Mouse (Mus musculus) neural tube, embryonic 14.5 days (tissue): ENCODE results near the gene Pmvk. TPM values are rescaled to one million over a fixed set of nuclear protein-coding genes. Genes with fewer than 3 reads are reported as not detected.

ENCODE experiments used
- ATAC-seq: fragments of 200-750 bp; cut with Nextera tagmentation; 2 replicates; pipeline ENCODE4 v1.8.0; 2017; ENCODE audit warnings: low read depth, mild to moderate bottlenecking, moderate TSS enrichment, moderate library complexity
- H3K27ac ChIP-seq: fragments of 300-500 bp; sonication (generic); 2 replicates; pipeline ENCODE4 v1.5.1; 2014; ENCODE audit warnings: low read depth, mild to moderate bottlenecking, control low read depth, low read length, moderate library complexity, mixed read lengths
- H3K27me3 ChIP-seq: fragments of 300-500 bp; sonication (generic); 2 replicates; pipeline ENCODE4 v1.6.1; 2014; ENCODE audit warnings: low read length; ENCODE audit not compliant: control insufficient read depth, insufficient read depth
- H3K36me3 ChIP-seq: fragments of 300-500 bp; sonication (generic); 2 replicates; pipeline ENCODE4 v1.6.1; 2014; ENCODE audit warnings: low read length, mixed read lengths; ENCODE audit not compliant: control insufficient read depth, insufficient read depth
- H3K4me1 ChIP-seq: fragments of 300-500 bp; sonication (generic); 2 replicates; pipeline ENCODE4 v1.6.1; 2014; ENCODE audit warnings: low read length; ENCODE audit not compliant: control insufficient read depth, insufficient read depth
- H3K4me2 ChIP-seq: fragments of 300-500 bp; sonication (generic); 2 replicates; pipeline ENCODE4 v1.6.1; 2014; ENCODE audit warnings: mild to moderate bottlenecking, low read depth, low read length, control low read depth
- H3K4me3 ChIP-seq: fragments of 300-500 bp; sonication (generic); 2 replicates; pipeline ENCODE4 v1.5.1; 2014; ENCODE audit warnings: low read depth, low read length, control low read depth, mixed read lengths
- H3K9ac ChIP-seq: fragments of 300-500 bp; sonication (generic); replicated peaks from 2 replicates; pipeline ENCODE4 v1.6.1; 2014; ENCODE audit warnings: low read depth, mild to moderate bottlenecking, control low read depth, low read length, mixed read lengths
- H3K9me3 ChIP-seq: fragments of 300-500 bp; sonication (generic); 2 replicates; pipeline ENCODE4 v1.6.1; 2016; ENCODE audit warnings: low read length; ENCODE audit not compliant: control insufficient read depth
- WGBS: fragments of 180-500 bp; shearing (Covaris S2); extraction: QIAGEN DNeasy Blood & Tissue Kit; methylation state at CpG from one replicate; pipeline ENCODE4 v1.1.7; 2014; 5-methylcytosine and 5-hydroxymethylcytosine counted together
- polyA plus RNA-seq: library from polyadenylated mRNA; unstranded; fragments of >200 nt; fragmentation: Nextera tagmentation; extraction: Ambion mirVana; gene quantifications from 2 replicates; pipeline ENCODE4 v1.2.1, GENCODE M21; 2014

Gene Pmvk
- polyA plus RNA-seq = 115 and 137 TPM in 2 replicates

GRCm38 (mm10) chr3:89454401-89455177 lies at the start of gene Pmvk:
Pmvk (plus strand) TSS chr3:89454541.
- 63% methylated on average over 10 of the region's 10 CpGs for WGBS

GRCm38 (mm10) chr3:89406887-89407286 lies 47.5 kb upstream of the Pmvk start:
- H3K4me1 ChIP-seq = peaks cover 6% of the 10 kb centered on the region
- WGBS = 90% methylated on average over 6 of the region's 6 CpGs
- H3K4me3 ChIP-seq = no peak overlapping the region
- H3K36me3 ChIP-seq = peaks cover 18% of the 10 kb centered on the region
- no peak overlapping the region for H3K9ac ChIP-seq
- no peak overlapping the region for H3K4me2 ChIP-seq
- no peak for ATAC-seq
- H3K27ac ChIP-seq = no peak overlapping the region
- H3K9me3 ChIP-seq = no peaks in the 10 kb centered on the region
- no peaks in the 10 kb centered on the region for H3K27me3 ChIP-seq

More at GRCm38 (mm10) chr3:89454401-89455177, at the start of gene Pmvk:
- H3K4me1 ChIP-seq = peaks cover under 1% of the 10 kb centered on the region; the same call in 1 of the 2 replicates
- no peak within 1 kb of the TSS for H3K4me3 ChIP-seq
- no peaks in the 10 kb centered on the region for H3K27me3 ChIP-seq
- H3K9me3 ChIP-seq = no peaks in the 10 kb centered on the region
- H3K9ac ChIP-seq = no peak within 1 kb of the TSS
- no peak for ATAC-seq
- no peaks in the 10 kb centered on the region for H3K36me3 ChIP-seq
- no peak within 1 kb of the TSS for H3K27ac ChIP-seq
- no peak within 1 kb of the TSS for H3K4me2 ChIP-seq

GRCm38 (mm10) chr3:89408448-89408847 lies 45.9 kb upstream of the Pmvk start:
- H3K27me3 ChIP-seq = no peaks in the 10 kb centered on the region
- no peaks in the 10 kb centered on the region for H3K9me3 ChIP-seq
- H3K4me2 ChIP-seq = no peak overlapping the region
- no peak overlapping the region for H3K9ac ChIP-seq
- WGBS = 65% methylated on average over 16 of the region's 16 CpGs
- peaks cover 6% of the 10 kb centered on the region for H3K4me1 ChIP-seq
- peaks cover 12% of the 10 kb centered on the region for H3K36me3 ChIP-seq
- no peak overlapping the region for H3K4me3 ChIP-seq
- no peak for ATAC-seq
- no peak overlapping the region for H3K27ac ChIP-seq

- peaks cover 6% of the 10 kb centered on the region for H3K4me1 ChIP-seq
- H3K4me2 ChIP-seq = no peak overlapping the region
- H3K27me3 ChIP-seq = no peaks in the 10 kb centered on the region
- H3K36me3 ChIP-seq = peaks cover 4% of the 10 kb centered on the region; the same call in 1 of the 2 replicates
- no peaks in the 10 kb centered on the region for H3K9me3 ChIP-seq
- H3K9ac ChIP-seq = no peak overlapping the region
- no peak overlapping the region for H3K4me3 ChIP-seq
- no peak overlapping the region for H3K27ac ChIP-seq
- 96% methylated on average over 3 of the region's 3 CpGs for WGBS
- ATAC-seq = no peak
These were observed 44.6 kb upstream of the Pmvk start for GRCm38 (mm10) chr3:89409701-89410100.

GRCm38 (mm10) chr3:89410864-89411263 lies 43.5 kb upstream of the Pmvk start:
- Histone ChIP-seq H3K4me2 (peak overlapping the region; percentile 86), H3K4me1 (peaks cover 6% of the 10 kb centered on the region), H3K4me3 (peak overlapping the region; percentile 42), H3K27me3 (no peaks in the 10 kb centered on the region), H3K27ac (peak overlapping the region; percentile 69; the same call in 1 of the 2 replicates), H3K9me3 (no peaks in the 10 kb centered on the region), H3K36me3 (peaks cover 10% of the 10 kb centered on the region; the same call in 1 of the 2 replicates), H3K9ac (peak overlapping the region; percentile 52)
- 73% methylated on average over 10 of the region's 10 CpGs for WGBS
- no peak for ATAC-seq

- H3K9ac ChIP-seq = peak within 1 kb of the TSS; percentile 52
- H3K4me2 ChIP-seq = peak within 1 kb of the TSS; percentile 86
- H3K27ac ChIP-seq = peak within 1 kb of the TSS; percentile 69
- peaks cover 8% of the 10 kb centered on the region for H3K4me1 ChIP-seq
- ATAC-seq = peak; percentile 99
- H3K27me3 ChIP-seq = no peaks in the 10 kb centered on the region
- 6% methylated on average over 28 of the region's 28 CpGs for WGBS
- peaks cover 12% of the 10 kb centered on the region; the same call in 1 of the 2 replicates for H3K36me3 ChIP-seq
- peak within 1 kb of the TSS; percentile 42 for H3K4me3 ChIP-seq
- H3K9me3 ChIP-seq = no peaks in the 10 kb centered on the region
These were observed 42.6 kb upstream of the Pmvk start, which contains the start of gene Flad1 for GRCm38 (mm10) chr3:89411490-89412393. Flad1 (minus strand) TSS chr3:89411870.

- H3K4me3 ChIP-seq = no peak overlapping the region
- H3K9me3 ChIP-seq = no peaks in the 10 kb centered on the region
- 97% methylated on average over 8 of the region's 8 CpGs for WGBS
- peaks cover 10% of the 10 kb centered on the region; the same call in 1 of the 2 replicates for H3K36me3 ChIP-seq
- H3K27me3 ChIP-seq = no peaks in the 10 kb centered on the region
- no peak for ATAC-seq
- no peak overlapping the region for H3K27ac ChIP-seq
- H3K9ac ChIP-seq = no peak overlapping the region
- peaks cover 17% of the 10 kb centered on the region for H3K4me1 ChIP-seq
- H3K4me2 ChIP-seq = no peak overlapping the region
These were observed 38.2 kb upstream of the Pmvk start for GRCm38 (mm10) chr3:89416158-89416557.

- Histone ChIP-seq H3K4me1 (peaks cover 23% of the 10 kb centered on the region), H3K27ac (peak overlapping the region; percentile 52; the same call in 1 of the 2 replicates), H3K36me3 (peaks cover 10% of the 10 kb centered on the region; the same call in 1 of the 2 replicates), H3K4me3 (peak overlapping the region; percentile 56), H3K4me2 (peak overlapping the region; percentile 71), H3K9ac (peak overlapping the region; percentile 28; the same call in 1 of the 2 replicates), H3K9me3 (no peaks in the 10 kb centered on the region), H3K27me3 (no peaks in the 10 kb centered on the region)
- WGBS = 30% methylated on average over 2 of the region's 2 CpGs
- no peak for ATAC-seq
These were observed 37.2 kb upstream of the Pmvk start for GRCm38 (mm10) chr3:89417131-89417530.
